In the genomic region with DNA sequence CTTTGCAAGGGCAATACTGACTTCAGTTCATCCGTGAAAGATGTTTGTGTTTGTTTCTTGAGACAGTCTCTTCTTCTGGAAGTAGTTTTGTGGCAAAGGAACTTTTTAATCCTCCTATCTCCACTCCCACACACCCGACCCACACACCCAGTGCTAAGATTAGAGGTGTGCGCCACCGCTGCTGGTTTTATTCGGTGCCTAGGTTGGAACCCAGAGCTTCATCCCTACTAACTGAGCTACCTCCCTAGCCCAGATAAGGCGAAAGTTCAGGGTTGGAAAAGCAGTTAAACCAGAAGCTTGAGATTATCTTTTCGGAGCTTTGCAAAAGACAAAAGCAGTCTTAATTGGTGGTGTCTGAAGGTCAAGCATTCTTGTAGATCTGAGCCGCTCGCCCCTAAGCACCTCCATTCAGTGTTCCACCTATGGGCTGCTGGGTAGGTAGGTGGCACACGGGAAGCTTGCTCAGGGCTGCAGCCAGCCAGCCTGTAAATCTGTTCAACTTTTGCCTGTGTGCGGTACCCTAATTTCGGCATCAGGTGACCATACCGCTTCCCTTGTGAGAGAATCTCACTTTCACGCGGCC, we compare ENCODE assay signal across 8 mouse cellular contexts. TPM values are rescaled to one million over a fixed set of nuclear protein-coding genes. Genes with fewer than 3 reads are reported as not detected.
DNase-seq lines count a peak whose midpoint lies in the region; ATAC-seq and TF ChIP-seq lines count a peak whose summit lies in the region.

No protein-coding gene starts in this region.

- H3K36me3 ChIP-seq in intestine, postnatal 0 days (ENCODE audit: control insufficient read depth, insufficient read depth), result no peaks in the 10 kb centered on the region
- H3K36me3 ChIP-seq in myocyte (ENCODE audit: control insufficient read depth, insufficient read depth), result no peaks in the 10 kb centered on the region

- no peaks in the 10 kb centered on the region for H3K27me3 ChIP-seq in intestine, postnatal 0 days (replicated peaks; ENCODE audit: control insufficient read depth, insufficient read depth, low read length)
- H3K27me3 ChIP-seq in myocyte (ENCODE audit: control insufficient read depth, insufficient read depth, insufficient read length), result peaks cover 8% of the 10 kb centered on the region

- no peaks in the 10 kb centered on the region for H3K79me2 ChIP-seq in myocyte (ENCODE audit: control insufficient read depth, insufficient read depth)

- peaks cover 11% of the 10 kb centered on the region for H3K4me1 ChIP-seq in intestine, postnatal 0 days (replicated peaks; ENCODE audit: control insufficient read depth, insufficient read depth, low read length)

- 20% methylated on average over 15 of the region's 15 CpGs for WGBS in intestine, postnatal 0 days

- peak overlapping the region; percentile 71 for H3K4me3 ChIP-seq in layer of hippocampus, adult 2 months
- H3K4me3 ChIP-seq in intestine, postnatal 0 days (ENCODE audit: low read depth, low read length), result peak overlapping the region; percentile 56
- peak overlapping the region; percentile 28 for H3K4me3 ChIP-seq in myocyte

- ATAC-seq in intestine, postnatal 0 days, result no peak

- peak overlapping the region; percentile 89 for H3K4me2 ChIP-seq in intestine, postnatal 0 days (replicated peaks; ENCODE audit: low read depth)
- H3K4me2 ChIP-seq in myocyte (ENCODE audit: low read depth), result peak overlapping the region; percentile 99

- no peak for TF ChIP-seq CTCF in layer of hippocampus, adult 2 months (conservative IDR thresholded peaks at IDR 0.05)
- no peak for TF ChIP-seq CTCF in intestine, postnatal 0 days (IDR thresholded peaks at IDR 0.05; ENCODE audit: low read depth)

- peak overlapping the region; percentile 58; the same call in 1 of the 2 replicates for H3K9ac ChIP-seq in intestine, postnatal 0 days (ENCODE audit: low read depth, low read length)

- no peak for DNase-seq in layer of hippocampus, adult 2 months (ENCODE audit: low spot score in 2 of 2)
- no peak for DNase-seq in layer of hippocampus, postnatal 10 days (ENCODE audit: low spot score in 2 of 2)
- DNase-seq in embryo, embryonic 9.5 days (ENCODE audit: extremely low spot score), result peak; percentile 10
- no peak for DNase-seq in gastrocnemius, adult 18-20 months (ENCODE audit: low spot score)
- DNase-seq in retina, embryonic 14.5 days (ENCODE audit: low spot score), result no peak
- no peak for DNase-seq in thymus, postnatal 36 days

- H3K9me3 ChIP-seq in intestine, postnatal 0 days (ENCODE audit: control insufficient read depth), result no peaks in the 10 kb centered on the region

- peak overlapping the region; percentile 43 for H3ac ChIP-seq in myocyte (ENCODE audit: control insufficient read depth, insufficient read length)

- peak overlapping the region; percentile 53 for H3K27ac ChIP-seq in layer of hippocampus, adult 2 months
- no peak overlapping the region for H3K27ac ChIP-seq in intestine, postnatal 0 days (ENCODE audit: low read depth, low read length)

- no peak for TF ChIP-seq POLR2A in myocyte (IDR thresholded peaks at IDR 0.05; ENCODE audit: insufficient read length, low read depth)

TF ChIP-seq in myocyte, 11 proteins besides CTCF, POLR2A, EP300 and RAD21:
- TF ChIP-seq MYOG (IDR thresholded peaks at IDR 0.05; ENCODE audit: control insufficient read depth in 1 of 3, insufficient read depth in 1 of 3, insufficient read length in 2 of 3, low read depth in 2 of 3) (no peak), TCF3 (IDR thresholded peaks at IDR 0.05; ENCODE audit: insufficient read length, low read depth) (no peak), USF1 (IDR thresholded peaks at IDR 0.05; ENCODE audit: low read depth) (no peak), MYOD1 (IDR thresholded peaks at IDR 0.05; ENCODE audit: control insufficient read depth in 1 of 3, insufficient read length in 2 of 3, low read depth in 2 of 3) (no peak), REST (IDR thresholded peaks at IDR 0.05; ENCODE audit: insufficient read depth, insufficient read length) (no peak), TCF12 (IDR thresholded peaks at IDR 0.05; ENCODE audit: insufficient read depth, poor library complexity, severe bottlenecking) (no peak), MAX (IDR thresholded peaks at IDR 0.05; ENCODE audit: low read depth) (no peak), CEBPB (IDR thresholded peaks at IDR 0.05; ENCODE audit: insufficient read depth, poor library complexity, severe bottlenecking) (no peak), SRF (IDR thresholded peaks at IDR 0.05; ENCODE audit: control insufficient read depth, insufficient read length, low read depth) (no peak), POLR2AphosphoS2 (IDR thresholded peaks at IDR 0.05; ENCODE audit: insufficient read length, low read depth) (no peak), E2F4 (IDR thresholded peaks at IDR 0.05; ENCODE audit: insufficient read depth) (no peak)
TF ChIP-seq in myocyte: peak in this region for 0.

RNA-seq across cellular contexts. Expression of a gene that starts 0.6 kb away (rescaled TPM):
- 1 to 10 TPM; 6.4 to 7.6 TPM for total RNA-seq in layer of hippocampus, adult 2 months (2021)
- 1 to 10 TPM; 3.9 to 4.8 TPM for total RNA-seq in layer of hippocampus, postnatal 10 days (2021)
- polyA plus RNA-seq in intestine, postnatal 0 days (2015; fragmentation: Nextera tagmentation; extraction: Ambion mirVana), result 2.0 and 2.3 TPM in 2 replicates
- polyA plus RNA-seq in myocyte (2012; fragmentation: generic; extraction: Trizol), result 1.9 TPM
- total RNA-seq in gastrocnemius, adult 18-20 months (2021), result 10 to 100 TPM; 10.4 to 10.6 TPM
